Mouse (Mus musculus): Measurements from ENCODE around the gene Mospd3. TPM values are rescaled to one million over a fixed set of nuclear protein-coding genes. Genes with fewer than 3 reads are reported as not detected.

Gene Mospd3
- total and polyA plus RNA-seq, 2 experiments from 2014 or later = 5.8 to 67.9 TPM

- WGBS = 63% methylated on average over 3 of the region's 3 CpGs
- TF ChIP-seq CTCF (IDR thresholded peaks at IDR 0.05; ENCODE audit: low read depth) = no peak
- no peak overlapping the region for H3K4me2 ChIP-seq (ENCODE audit: low read depth)
- no peaks in the 10 kb centered on the region for H3K4me1 ChIP-seq (ENCODE audit: insufficient read depth)
- H3K27ac ChIP-seq (ENCODE audit: low read depth, low read length) = no peak overlapping the region
- no peak overlapping the region for H3K4me3 ChIP-seq (ENCODE audit: low read depth, low read length)
- ATAC-seq (no peak), DNase-seq (no peak)
- no peaks in the 10 kb centered on the region for H3K9me3 ChIP-seq (ENCODE audit: low read length)
- peaks cover 6% of the 10 kb centered on the region; the same call in 1 of the 2 replicates for H3K27me3 ChIP-seq (ENCODE audit: insufficient read depth, low read length)
- no peaks in the 10 kb centered on the region for H3K36me3 ChIP-seq (ENCODE audit: insufficient read depth)
- H3K9ac ChIP-seq = no peak overlapping the region
These were observed 8.4 kb upstream of the Mospd3 start for GRCm38 (mm10) chr5:137609292-137609691.

- no peak overlapping the region for H3K9ac ChIP-seq
- WGBS = 21% methylated on average over 23 of the region's 23 CpGs
These were observed 7.9 kb upstream of the Mospd3 start for GRCm38 (mm10) chr5:137608654-137609190.

GRCm38 (mm10) chr5:137607860-137608653, 7.2 kb upstream of the Mospd3 start:
- Histone ChIP-seq H3K36me3 (ENCODE audit: insufficient read depth) (no peaks in the 10 kb centered on the region), H3K9me3 (ENCODE audit: low read length) (no peaks in the 10 kb centered on the region), H3K9ac (no peak overlapping the region), H3K27me3 (ENCODE audit: insufficient read depth, low read length) (peaks cover 6% of the 10 kb centered on the region; the same call in 1 of the 2 replicates), H3K4me1 (ENCODE audit: insufficient read depth) (no peaks in the 10 kb centered on the region), H3K4me2 (ENCODE audit: low read depth) (peak overlapping the region; percentile 31; the same call in 1 of the 2 replicates), H3K4me3 (ENCODE audit: low read depth, low read length) (no peak overlapping the region), H3K27ac (ENCODE audit: low read depth, low read length) (no peak overlapping the region)
- ATAC-seq = no peak
- 20% methylated on average over 26 of the region's 26 CpGs for WGBS
- no peak for DNase-seq
- no peak for TF ChIP-seq CTCF (IDR thresholded peaks at IDR 0.05; ENCODE audit: low read depth)

More at GRCm38 (mm10) chr5:137608654-137609190, 7.9 kb upstream of the Mospd3 start:
- ATAC-seq (no peak), DNase-seq (no peak)
- no peaks in the 10 kb centered on the region for H3K4me1 ChIP-seq (ENCODE audit: insufficient read depth)
- no peak overlapping the region for H3K4me3 ChIP-seq (ENCODE audit: low read depth, low read length)
- peak overlapping the region; percentile 31; the same call in 1 of the 2 replicates for H3K4me2 ChIP-seq (ENCODE audit: low read depth)
- no peak overlapping the region for H3K27ac ChIP-seq (ENCODE audit: low read depth, low read length)
- H3K27me3 ChIP-seq (ENCODE audit: insufficient read depth, low read length) = peaks cover 6% of the 10 kb centered on the region; the same call in 1 of the 2 replicates
- H3K36me3 ChIP-seq (ENCODE audit: insufficient read depth) = no peaks in the 10 kb centered on the region
- no peaks in the 10 kb centered on the region for H3K9me3 ChIP-seq (ENCODE audit: low read length)
- no peak for TF ChIP-seq CTCF (IDR thresholded peaks at IDR 0.05; ENCODE audit: low read depth)

GRCm38 (mm10) chr5:137601365-137601729, 489 bp upstream of the Mospd3 start:
- no peak overlapping the region for H3K27ac ChIP-seq (ENCODE audit: low read depth, low read length)
- H3K4me2 ChIP-seq (ENCODE audit: low read depth) = peak overlapping the region; percentile 98
- H3K27me3 ChIP-seq (ENCODE audit: insufficient read depth, low read length) = no peaks in the 10 kb centered on the region
- peak overlapping the region; percentile 87; the same call in 1 of the 2 replicates for H3K9ac ChIP-seq
- H3K9me3 ChIP-seq (ENCODE audit: low read length) = no peaks in the 10 kb centered on the region
- no peak for TF ChIP-seq CTCF (IDR thresholded peaks at IDR 0.05; ENCODE audit: low read depth)
- H3K4me3 ChIP-seq (ENCODE audit: low read depth, low read length) = peak overlapping the region; percentile 74
- WGBS = under 1% methylated on average over 22 of the region's 22 CpGs
- DNase-seq (no peak), ATAC-seq (no peak)
- H3K36me3 ChIP-seq (ENCODE audit: insufficient read depth) = no peaks in the 10 kb centered on the region
- peaks cover 16% of the 10 kb centered on the region for H3K4me1 ChIP-seq (ENCODE audit: insufficient read depth)

GRCm38 (mm10) chr5:137600281-137600618, 608 bp downstream of the Mospd3 start:
- Histone ChIP-seq H3K4me1 (ENCODE audit: insufficient read depth) (peaks cover 16% of the 10 kb centered on the region), H3K36me3 (ENCODE audit: insufficient read depth) (no peaks in the 10 kb centered on the region), H3K4me2 (ENCODE audit: low read depth) (peak overlapping the region; percentile 98), H3K9ac (peak overlapping the region; percentile 87), H3K4me3 (ENCODE audit: low read depth, low read length) (peak overlapping the region; percentile 74), H3K9me3 (ENCODE audit: low read length) (no peaks in the 10 kb centered on the region), H3K27ac (ENCODE audit: low read depth, low read length) (peak overlapping the region; percentile 75; the same call in 1 of the 2 replicates), H3K27me3 (ENCODE audit: insufficient read depth, low read length) (no peaks in the 10 kb centered on the region)
- DNase-seq (no peak), ATAC-seq (0 out of 2 replicates have a peak, but pooled peaks have one; percentile 1)
- WGBS = 1% methylated on average over 19 of the region's 19 CpGs
- no peak; the same call in none of the 2 replicates for TF ChIP-seq CTCF (IDR thresholded peaks at IDR 0.05; ENCODE audit: low read depth)

- H3K9ac ChIP-seq = peak overlapping the region; percentile 87
- WGBS = 63% methylated on average over 9 of the region's 9 CpGs
- no peak overlapping the region for H3K27ac ChIP-seq (ENCODE audit: low read depth, low read length)
- no peaks in the 10 kb centered on the region for H3K36me3 ChIP-seq (ENCODE audit: insufficient read depth)
- DNase-seq (no peak), ATAC-seq (no peak)
- no peak for TF ChIP-seq CTCF (IDR thresholded peaks at IDR 0.05; ENCODE audit: low read depth)
- H3K4me2 ChIP-seq (ENCODE audit: low read depth) = peak overlapping the region; percentile 98
- peak overlapping the region; percentile 74 for H3K4me3 ChIP-seq (ENCODE audit: low read depth, low read length)
- no peaks in the 10 kb centered on the region for H3K27me3 ChIP-seq (ENCODE audit: insufficient read depth, low read length)
- H3K4me1 ChIP-seq (ENCODE audit: insufficient read depth) = peaks cover 16% of the 10 kb centered on the region
- no peaks in the 10 kb centered on the region for H3K9me3 ChIP-seq (ENCODE audit: low read length)
These were observed 1.3 kb downstream of the Mospd3 start for GRCm38 (mm10) chr5:137599600-137599999.

Measured in forebrain, postnatal 0 days (tissue).